In the genomic region with DNA sequence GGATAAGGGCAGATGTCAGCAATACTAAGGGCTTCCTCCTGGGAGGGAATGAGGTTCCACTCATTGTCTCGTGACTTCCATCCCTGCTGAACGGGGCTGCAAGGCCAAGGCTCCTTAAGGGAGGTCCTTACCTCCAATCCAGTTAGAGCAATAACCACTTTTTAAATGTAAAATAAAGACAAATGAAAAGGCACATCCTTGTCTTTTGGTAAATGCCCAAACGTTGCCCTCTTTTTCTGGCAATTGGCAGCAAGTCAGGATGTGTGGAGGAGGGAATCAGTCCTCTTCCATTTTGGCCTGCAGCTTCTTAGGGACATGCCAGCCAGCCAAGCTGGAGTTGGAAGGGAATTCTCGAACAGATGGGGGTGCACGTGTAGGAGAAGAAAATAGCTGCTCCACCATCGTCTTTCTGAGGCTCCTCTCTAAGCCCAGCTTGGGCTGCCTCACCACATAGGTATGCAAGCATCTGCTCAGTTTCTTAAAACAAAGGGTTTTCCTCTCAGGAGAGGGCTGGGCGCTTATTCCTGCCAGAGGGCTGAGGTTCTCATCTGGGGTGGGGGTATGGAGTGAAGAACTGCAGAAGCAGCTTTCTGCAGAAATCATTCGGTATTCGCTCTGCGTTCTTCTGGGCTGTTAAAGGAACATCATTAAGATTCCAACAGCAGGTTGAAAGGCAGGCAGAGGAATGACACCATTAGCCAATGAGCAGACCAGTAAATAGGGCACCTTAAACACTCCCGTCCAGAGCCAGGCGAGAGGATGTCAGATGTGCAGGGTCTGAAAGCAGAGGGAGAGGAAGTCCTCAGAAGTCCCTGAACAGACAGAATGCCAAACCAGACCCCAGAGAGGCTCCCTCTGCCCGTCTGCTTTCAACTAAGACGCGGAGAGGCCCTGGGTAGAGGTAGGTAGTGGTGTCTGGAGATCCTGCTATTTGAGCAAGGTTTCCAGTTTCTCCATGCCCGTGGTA, we compare ENCODE assay signal across 8 mouse cellular contexts. TPM values are rescaled to one million over a fixed set of nuclear protein-coding genes. Genes with fewer than 3 reads are reported as not detected.
DNase-seq lines count a peak whose midpoint lies in the region; ATAC-seq and TF ChIP-seq lines count a peak whose summit lies in the region.
"Had no signal": no experiment of that assay in that cellular context is flagged by ENCODE, and none has a peak within 500 bp of the region (broad histone marks: within the 10 kb centered on the region; RNA-seq: fewer than 3 reads in every experiment).

No protein-coding gene starts in this region.

- H3K9ac ChIP-seq in intestine, embryonic 16.5 days (ENCODE audit: low read depth, low read length) = no peak overlapping the region
- H3K9ac ChIP-seq: liver, embryonic 14.5 days had no signal

- no peak overlapping the region for H3ac ChIP-seq in myocyte (ENCODE audit: control insufficient read depth, insufficient read length)

- no peaks in the 10 kb centered on the region for H3K79me2 ChIP-seq in myocyte (ENCODE audit: control insufficient read depth, insufficient read depth)

- 53% methylated on average over 16 of the region's 16 CpGs for WGBS in intestine, embryonic 16.5 days

- peak; percentile 49; the same call in 1 of the 2 replicates for ATAC-seq in intestine, embryonic 16.5 days

- H3K27me3 ChIP-seq in intestine, embryonic 16.5 days (replicated peaks; ENCODE audit: control insufficient read depth, insufficient read depth, low read length) = no peaks in the 10 kb centered on the region
- no peaks in the 10 kb centered on the region for H3K27me3 ChIP-seq in myocyte (ENCODE audit: control insufficient read depth, insufficient read depth, insufficient read length)

- H3K4me3 ChIP-seq in intestine, embryonic 16.5 days (ENCODE audit: low read length) = no peak overlapping the region
- no peak overlapping the region for H3K4me3 ChIP-seq in myocyte

- TF ChIP-seq POLR2A in myocyte (IDR thresholded peaks at IDR 0.05; ENCODE audit: insufficient read length, low read depth) = no peak

- DNase-seq in brain, embryonic 18.5 days (ENCODE audit: low read depth, low spot score) = peak; percentile 65
- peak; percentile 92 to 95 for DNase-seq in cerebellum, postnatal 14 days
- DNase-seq in adrenal gland, postnatal 25 days = no peak
- DNase-seq in urinary bladder, postnatal 36 days (ENCODE audit: low spot score in 2 of 2) = no peak
- DNase-seq in adrenal gland, adult 8-10 months = no peak

- H3K4me2 ChIP-seq in intestine, embryonic 16.5 days (ENCODE audit: low read depth, low read length) = no peak overlapping the region
- no peak overlapping the region for H3K4me2 ChIP-seq in myocyte (ENCODE audit: low read depth)

- H3K27ac ChIP-seq in intestine, embryonic 16.5 days (ENCODE audit: low read length) = peak overlapping the region; percentile 43
- H3K27ac ChIP-seq: liver, embryonic 14.5 days had no signal

- H3K4me1 ChIP-seq in intestine, embryonic 16.5 days (ENCODE audit: control insufficient read depth, insufficient read depth, low read length) = peaks cover 7% of the 10 kb centered on the region

- no peaks in the 10 kb centered on the region for H3K36me3 ChIP-seq in intestine, embryonic 16.5 days (ENCODE audit: control insufficient read depth, insufficient read depth, low read length)
- peaks cover 5% of the 10 kb centered on the region for H3K36me3 ChIP-seq in myocyte (ENCODE audit: control insufficient read depth, insufficient read depth)

- H3K9me3 ChIP-seq in intestine, embryonic 16.5 days (ENCODE audit: control insufficient read depth, low read length) = no peaks in the 10 kb centered on the region

TF ChIP-seq in myocyte, 11 proteins besides CTCF, POLR2A, EP300 and RAD21:
- TF ChIP-seq TCF3 (IDR thresholded peaks at IDR 0.05; ENCODE audit: insufficient read length, low read depth) (no peak), USF1 (IDR thresholded peaks at IDR 0.05; ENCODE audit: low read depth) (no peak), MYOD1 (IDR thresholded peaks at IDR 0.05; ENCODE audit: control insufficient read depth in 1 of 3, insufficient read length in 2 of 3, low read depth in 2 of 3) (peak in 1 of 3 experiments; percentile 40), MYOG (IDR thresholded peaks at IDR 0.05; ENCODE audit: control insufficient read depth in 1 of 3, insufficient read depth in 1 of 3, insufficient read length in 2 of 3, low read depth in 2 of 3) (peak in 1 of 3 experiments; percentile 58), TCF12 (IDR thresholded peaks at IDR 0.05; ENCODE audit: insufficient read depth, poor library complexity, severe bottlenecking) (peak; percentile 7)

RNA-seq across cellular contexts. Expression of a gene that starts 7.9 kb away (rescaled TPM):
- polyA plus RNA-seq in intestine, embryonic 16.5 days (2015; fragmentation: Nextera tagmentation; extraction: Ambion mirVana) = 1.5 and 2.2 TPM in 2 replicates
- polyA plus RNA-seq in myocyte (2012; fragmentation: generic; extraction: Trizol) = 41.3 TPM
- total RNA-seq in adrenal gland, postnatal 25 days (2021) = 3.9 and 6.6 TPM in 2 replicates
- total RNA-seq in adrenal gland, adult 8-10 months (2022) = 1 to 10 TPM; 3.7 to 6.3 (median 4.7) TPM

RNA-seq across cellular contexts. Expression of a gene that starts 22.8 kb away (rescaled TPM):
- 4.0 and 4.5 TPM in 2 replicates for polyA plus RNA-seq in intestine, embryonic 16.5 days (2015; fragmentation: Nextera tagmentation; extraction: Ambion mirVana)
- 0.12 TPM for polyA plus RNA-seq in myocyte (2012; fragmentation: generic; extraction: Trizol)
- 0.81 and 1.2 TPM in 2 replicates for total RNA-seq in adrenal gland, postnatal 25 days (2021)
- total RNA-seq in adrenal gland, adult 8-10 months (2022) = 1 to 10 TPM; 2.1 to 4.9 (median 3.6) TPM

RNA-seq across cellular contexts. Expression of a gene that starts 39.3 kb away (rescaled TPM):
- 159 and 167 TPM in 2 replicates for polyA plus RNA-seq in intestine, embryonic 16.5 days (2015; fragmentation: Nextera tagmentation; extraction: Ambion mirVana)
- 0.41 TPM for polyA plus RNA-seq in myocyte (2012; fragmentation: generic; extraction: Trizol)
- not detected in 2 replicates for total RNA-seq in adrenal gland, postnatal 25 days (2021)
- not detected for total RNA-seq in adrenal gland, adult 8-10 months (2022)

RNA-seq across cellular contexts. Expression of a gene that starts 44.8 kb away (rescaled TPM):
- polyA plus RNA-seq in intestine, embryonic 16.5 days (2015; fragmentation: Nextera tagmentation; extraction: Ambion mirVana) = 10.3 and 10.9 TPM in 2 replicates
- polyA plus RNA-seq in myocyte (2012; fragmentation: generic; extraction: Trizol) = 7.8 TPM
- 25.1 and 27.5 TPM in 2 replicates for total RNA-seq in adrenal gland, postnatal 25 days (2021)
- total RNA-seq in adrenal gland, adult 8-10 months (2022) = 10 to 100 TPM; 21.7 to 31.7 (median 25.4) TPM

RNA-seq across cellular contexts. Expression of a gene that starts 44.9 kb away (rescaled TPM):
- polyA plus RNA-seq in intestine, embryonic 16.5 days (2015; fragmentation: Nextera tagmentation; extraction: Ambion mirVana) = 104 and 107 TPM in 2 replicates
- polyA plus RNA-seq in myocyte (2012; fragmentation: generic; extraction: Trizol) = 183 TPM
- total RNA-seq in adrenal gland, postnatal 25 days (2021) = 96.4 and 99.5 TPM in 2 replicates
- total RNA-seq in adrenal gland, adult 8-10 months (2022) = 100 to 1,000 TPM in 1 of 4 experiments, 10 to 100 TPM in 3; 83.3 to 108 (median 89.0) TPM

Comparison
In these comparisons a context has a peak if more than half of its experiments do, and no peak if none do; other contexts are left out.
1. DNase-seq: peak in brain, embryonic 18.5 days (single experiment) and cerebellum, postnatal 14 days (2 of 2); none in adrenal gland, postnatal 25 days (single experiment), urinary bladder, postnatal 36 days (0 of 2) and adrenal gland, adult 8-10 months (single experiment).